Mouse (Mus musculus) CD4-positive, CD25-positive, alpha-beta regulatory T cell, adult 9 weeks (primary cell): ENCODE data around the gene Gk. TPM values are rescaled to one million over a fixed set of nuclear protein-coding genes. Genes with fewer than 3 reads are reported as not detected.

Experiments
- polyA plus RNA-seq: library from polyadenylated mRNA; unstranded; fragments of 100-300 nt; shearing (Covaris generic); gene quantifications from one replicate; pipeline ENCODE4 v1.2.1, GENCODE M21; 2017

Gene Gk
- polyA plus RNA-seq: 2.9 TPM

GRCm38 (mm10) chrX:85776544-85777087 lies at the start of gene Gk:
TSS of gene Gk (minus strand) at chrX:85776819.

Other genes starting within 250 kb of the Gk start
- gene Tab3, start 202.8 kb downstream of the Gk start, polyA plus RNA-seq: 2.3 TPM
- gene 5430427O19Rik, start 93.5 kb upstream of the Gk start, polyA plus RNA-seq: 1.1 TPM